Mouse (Mus musculus) midbrain, embryonic 16.5 days (tissue): ENCODE measurements around the gene Plekhb2. TPM values are rescaled to one million over a fixed set of nuclear protein-coding genes. Genes with fewer than 3 reads are reported as not detected.

Experiments used
- ATAC-seq: fragments of 200-750 bp; cut with Nextera tagmentation; 2 replicates; pipeline ENCODE4 v1.8.0; 2017; ENCODE audit warnings: moderate TSS enrichment
- H3K27ac ChIP-seq: fragments of 300-500 bp; sonication (generic); 2 replicates; pipeline ENCODE4 v1.5.1; 2014; ENCODE audit warnings: mild to moderate bottlenecking, low read length, mixed read lengths
- H3K27me3 ChIP-seq: fragments of 300-500 bp; sonication (generic); 2 replicates; pipeline ENCODE4 v1.6.1; 2014; ENCODE audit warnings: low read depth, low read length, mixed read lengths; ENCODE audit not compliant: control insufficient read depth, insufficient read depth
- H3K36me3 ChIP-seq: fragments of 300-500 bp; sonication (generic); 2 replicates; pipeline ENCODE4 v1.6.1; 2014; ENCODE audit warnings: mild to moderate bottlenecking, low read length, moderate library complexity, mixed read lengths; ENCODE audit not compliant: control insufficient read depth, insufficient read depth
- H3K4me1 ChIP-seq: fragments of 300-500 bp; sonication (generic); 2 replicates; pipeline ENCODE4 v1.6.1; 2014; ENCODE audit warnings: mild to moderate bottlenecking, low read length, mixed read lengths; ENCODE audit not compliant: control insufficient read depth, insufficient read depth
- H3K4me2 ChIP-seq: fragments of 300-500 bp; sonication (generic); 2 replicates; pipeline ENCODE4 v1.6.1; 2014; ENCODE audit warnings: mild to moderate bottlenecking, low read length, mixed read lengths
- H3K4me3 ChIP-seq: fragments of 300-500 bp; sonication (generic); 2 replicates; pipeline ENCODE4 v1.5.1; 2014; ENCODE audit warnings: low read depth, mild to moderate bottlenecking, low read length, moderate library complexity, mixed read lengths
- H3K9ac ChIP-seq: fragments of 300-500 bp; sonication (generic); 2 replicates; pipeline ENCODE4 v1.6.1; 2014; ENCODE audit warnings: low read depth, low read length, mixed read lengths
- H3K9me3 ChIP-seq: fragments of 300-500 bp; sonication (generic); replicated peaks from 2 replicates; pipeline ENCODE4 v1.6.1; 2014; ENCODE audit warnings: mild to moderate bottlenecking, low read length, mixed read lengths; ENCODE audit not compliant: control insufficient read depth, poor library complexity, severe bottlenecking
- WGBS: fragments of 180-500 bp; shearing (Covaris S2); extraction: QIAGEN DNeasy Blood & Tissue Kit; methylation state at CpG from one replicate; pipeline ENCODE4 v1.1.7; 2014; 5-methylcytosine and 5-hydroxymethylcytosine counted together
- polyA plus RNA-seq: library from polyadenylated mRNA; unstranded; fragments of >200 nt; fragmentation: Nextera tagmentation; extraction: Ambion mirVana; gene quantifications from 2 replicates; pipeline ENCODE4 v1.2.1, GENCODE M21; 2015

The Plekhb2 gene
- polyA plus RNA-seq: 76.8 and 83.5 TPM in 2 replicates

GRCm38 (mm10) chr1:34849745-34850342, at the start of gene Plekhb2:
Gene Plekhb2 (plus strand): TSS chr1:34849976.
- Histone ChIP-seq H3K4me1 (peaks cover 34% of the 10 kb centered on the region), H3K27ac (peak within 1 kb of the TSS; percentile 80), H3K27me3 (no peaks in the 10 kb centered on the region), H3K4me3 (peak within 1 kb of the TSS; percentile 90), H3K9me3 (no peaks in the 10 kb centered on the region), H3K4me2 (peak within 1 kb of the TSS; percentile 87), H3K36me3 (no peaks in the 10 kb centered on the region), H3K9ac (peak within 1 kb of the TSS; percentile 97)
- under 1% methylated on average over 37 of the region's 40 CpGs for WGBS
- peak; percentile 87 for ATAC-seq

GRCm38 (mm10) chr1:34801616-34802289, 48.0 kb upstream of the Plekhb2 start:
- Histone ChIP-seq H3K9me3 (no peaks in the 10 kb centered on the region), H3K4me2 (peak overlapping the region; percentile 68), H3K27ac (peak overlapping the region; percentile 94), H3K27me3 (no peaks in the 10 kb centered on the region), H3K4me1 (peaks cover 22% of the 10 kb centered on the region), H3K36me3 (0 out of 2 replicates have a peak, but pooled peaks cover 2% of the 10 kb centered on the region), H3K9ac (peak overlapping the region; percentile 89), H3K4me3 (peak overlapping the region; percentile 79)
- under 1% methylated on average over 42 of the region's 47 CpGs for WGBS
- peak; percentile 87 for ATAC-seq

GRCm38 (mm10) chr1:34802290-34802642, 47.5 kb upstream of the Plekhb2 start:
- Histone ChIP-seq H3K27me3 (no peaks in the 10 kb centered on the region), H3K4me2 (peak overlapping the region; percentile 68), H3K36me3 (peaks cover 2% of the 10 kb centered on the region; the same call in 1 of the 2 replicates), H3K27ac (peak overlapping the region; percentile 94), H3K4me1 (peaks cover 22% of the 10 kb centered on the region), H3K9ac (peak overlapping the region; percentile 89), H3K9me3 (no peaks in the 10 kb centered on the region), H3K4me3 (peak overlapping the region; percentile 79)
- 21% methylated on average over 7 of the region's 7 CpGs for WGBS
- ATAC-seq: peak; percentile 18; the same call in 1 of the 2 replicates

GRCm38 (mm10) chr1:34804863-34805262, 44.9 kb upstream of the Plekhb2 start:
- no peak for ATAC-seq
- no peak overlapping the region for H3K9ac ChIP-seq

GRCm38 (mm10) chr1:34805931-34806520, 43.8 kb upstream of the Plekhb2 start:
- Histone ChIP-seq H3K27ac (no peak overlapping the region), H3K4me3 (no peak overlapping the region), H3K36me3 (peaks cover 22% of the 10 kb centered on the region), H3K9ac (no peak overlapping the region), H3K4me2 (no peak overlapping the region), H3K4me1 (peaks cover 20% of the 10 kb centered on the region), H3K27me3 (no peaks in the 10 kb centered on the region), H3K9me3 (no peaks in the 10 kb centered on the region)
- WGBS: 25% methylated on average over 35 of the region's 35 CpGs
- ATAC-seq: no peak

More at GRCm38 (mm10) chr1:34804863-34805262, 44.9 kb upstream of the Plekhb2 start:
- 90% methylated on average over 7 of the region's 7 CpGs for WGBS
- no peak overlapping the region for H3K4me2 ChIP-seq
- H3K36me3 ChIP-seq: peaks cover 11% of the 10 kb centered on the region
- no peaks in the 10 kb centered on the region for H3K9me3 ChIP-seq
- no peaks in the 10 kb centered on the region for H3K27me3 ChIP-seq
- peaks cover 22% of the 10 kb centered on the region for H3K4me1 ChIP-seq
- no peak overlapping the region for H3K4me3 ChIP-seq
- H3K27ac ChIP-seq: no peak overlapping the region

- Histone ChIP-seq H3K27ac (no peak overlapping the region), H3K9me3 (no peaks in the 10 kb centered on the region), H3K4me2 (no peak overlapping the region), H3K4me3 (no peak overlapping the region), H3K36me3 (peaks cover 38% of the 10 kb centered on the region), H3K9ac (no peak overlapping the region), H3K4me1 (peaks cover 3% of the 10 kb centered on the region), H3K27me3 (no peaks in the 10 kb centered on the region)
- 89% methylated on average over 8 of the region's 8 CpGs for WGBS
- no peak for ATAC-seq
Measured at GRCm38 (mm10) chr1:34808445-34808844, 41.3 kb upstream of the Plekhb2 start.

- 88% methylated on average over 11 of the region's 11 CpGs for WGBS
- Histone ChIP-seq H3K4me3 (no peak overlapping the region), H3K9me3 (no peaks in the 10 kb centered on the region), H3K27ac (no peak overlapping the region), H3K36me3 (peaks cover 47% of the 10 kb centered on the region), H3K4me1 (no peaks in the 10 kb centered on the region; the same call in 1 of the 2 replicates), H3K4me2 (no peak overlapping the region), H3K27me3 (no peaks in the 10 kb centered on the region), H3K9ac (no peak overlapping the region)
- no peak for ATAC-seq
Measured at GRCm38 (mm10) chr1:34810293-34810692, 39.5 kb upstream of the Plekhb2 start.

- H3K4me2 ChIP-seq: no peak overlapping the region
- H3K4me3 ChIP-seq: no peak overlapping the region
- WGBS: 91% methylated on average over 6 of the region's 6 CpGs
- H3K9ac ChIP-seq: no peak overlapping the region
- no peak overlapping the region for H3K27ac ChIP-seq
- no peaks in the 10 kb centered on the region for H3K9me3 ChIP-seq
- H3K36me3 ChIP-seq: peaks cover 49% of the 10 kb centered on the region
- no peaks in the 10 kb centered on the region; the same call in 1 of the 2 replicates for H3K4me1 ChIP-seq
- H3K27me3 ChIP-seq: no peaks in the 10 kb centered on the region
- ATAC-seq: no peak
Measured at GRCm38 (mm10) chr1:34811035-34811434, 38.7 kb upstream of the Plekhb2 start.

- Histone ChIP-seq H3K27ac (no peak overlapping the region), H3K27me3 (no peaks in the 10 kb centered on the region), H3K9me3 (no peaks in the 10 kb centered on the region), H3K36me3 (peaks cover 50% of the 10 kb centered on the region), H3K4me3 (no peak overlapping the region), H3K4me2 (no peak overlapping the region), H3K9ac (no peak overlapping the region), H3K4me1 (no peaks in the 10 kb centered on the region)
- ATAC-seq: no peak
- WGBS: 93% methylated on average over 6 of the region's 6 CpGs
Measured at GRCm38 (mm10) chr1:34811581-34811980, 38.2 kb upstream of the Plekhb2 start.
